Mouse (Mus musculus) heart, embryonic 12.5 days (tissue): ENCODE data around the gene Recql. TPM values are rescaled to one million over a fixed set of nuclear protein-coding genes. Genes with fewer than 3 reads are reported as not detected.

Source experiments
- ATAC-seq: fragments of 200-750 bp; cut with Nextera tagmentation; 2 replicates; pipeline ENCODE4 v1.8.0; 2017; ENCODE audit warnings: moderate TSS enrichment, moderate library complexity; ENCODE audit not compliant: insufficient number of reproducible peaks, low FRiP score
- H3K27ac ChIP-seq: fragments of 300-500 bp; sonication (generic); 2 replicates; pipeline ENCODE4 v1.5.1; 2016; ENCODE audit warnings: mild to moderate bottlenecking, moderate library complexity; ENCODE audit not compliant: poor library complexity, severe bottlenecking
- H3K27me3 ChIP-seq: fragments of 300-500 bp; sonication (generic); replicated peaks from 2 replicates; pipeline ENCODE4 v1.6.1; 2016; ENCODE audit warnings: mild to moderate bottlenecking, moderate library complexity
- H3K36me3 ChIP-seq: fragments of 300-500 bp; sonication (generic); 2 replicates; pipeline ENCODE4 v1.6.1; 2016; ENCODE audit warnings: mild to moderate bottlenecking, moderate library complexity
- H3K4me1 ChIP-seq: fragments of 300-500 bp; sonication (generic); replicated peaks from 2 replicates; pipeline ENCODE4 v1.6.1; 2016; ENCODE audit warnings: mild to moderate bottlenecking
- H3K4me2 ChIP-seq: fragments of 300-500 bp; sonication (generic); 2 replicates; pipeline ENCODE4 v1.6.1; 2016; ENCODE audit warnings: mild to moderate bottlenecking, moderate library complexity
- H3K4me3 ChIP-seq: fragments of 300-500 bp; sonication (generic); 2 replicates; pipeline ENCODE4 v1.5.1; 2016; ENCODE audit warnings: mild to moderate bottlenecking
- H3K9ac ChIP-seq: fragments of 300-500 bp; sonication (generic); 2 replicates; pipeline ENCODE4 v1.6.1; 2016; ENCODE audit warnings: mild to moderate bottlenecking, moderate library complexity
- H3K9me3 ChIP-seq: fragments of 300-500 bp; sonication (generic); replicated peaks from 2 replicates; pipeline ENCODE4 v1.6.1; 2016; ENCODE audit warnings: mild to moderate bottlenecking, moderate library complexity
- WGBS: fragments of 180-500 bp; shearing (Covaris S2); methylation state at CpG from one replicate; pipeline ENCODE4 v1.1.7; 2016; 5-methylcytosine and 5-hydroxymethylcytosine counted together
- polyA plus RNA-seq: library from polyadenylated mRNA; unstranded; fragments of >200 nt; fragmentation: Nextera tagmentation; extraction: Ambion mirVana; gene quantifications from 2 replicates; pipeline ENCODE4 v1.2.1, GENCODE M21; 2016

Recql gene
- 24.0 and 24.1 TPM in 2 replicates for polyA plus RNA-seq

GRCm38 (mm10) chr6:142387011-142387754, at the start of gene Recql, which contains the start of gene Golt1b:
Recql (minus strand) TSS chr6:142387087.
Golt1b (plus strand) TSS chr6:142387221.
- Histone ChIP-seq H3K36me3 (no peaks in the 10 kb centered on the region), H3K9ac (peak within 1 kb of the TSS; percentile 84), H3K4me3 (peak within 1 kb of the TSS; percentile 98), H3K4me1 (peaks cover 29% of the 10 kb centered on the region), H3K4me2 (peak within 1 kb of the TSS; percentile 91), H3K27ac (no peak within 1 kb of the TSS), H3K27me3 (no peaks in the 10 kb centered on the region), H3K9me3 (no peaks in the 10 kb centered on the region)
- under 1% methylated on average over 85 of the region's 87 CpGs for WGBS
- peak; percentile 100 for ATAC-seq

GRCm38 (mm10) chr6:142429072-142429471, 42.2 kb upstream of the Recql start:
- Histone ChIP-seq H3K9me3 (no peaks in the 10 kb centered on the region), H3K27ac (no peak overlapping the region), H3K4me2 (no peak overlapping the region), H3K27me3 (no peaks in the 10 kb centered on the region), H3K9ac (no peak overlapping the region), H3K4me1 (no peaks in the 10 kb centered on the region), H3K4me3 (no peak overlapping the region), H3K36me3 (no peaks in the 10 kb centered on the region)
- no peak for ATAC-seq

GRCm38 (mm10) chr6:142424976-142425375, 38.1 kb upstream of the Recql start:
- no peaks in the 10 kb centered on the region for H3K36me3 ChIP-seq
- 70% methylated on average over 7 of the region's 7 CpGs for WGBS
- H3K9me3 ChIP-seq, result no peaks in the 10 kb centered on the region
- no peak overlapping the region for H3K4me3 ChIP-seq
- no peak for ATAC-seq
- no peak overlapping the region for H3K9ac ChIP-seq
- H3K4me1 ChIP-seq, result no peaks in the 10 kb centered on the region
- no peak overlapping the region for H3K27ac ChIP-seq
- H3K4me2 ChIP-seq, result no peak overlapping the region
- H3K27me3 ChIP-seq, result no peaks in the 10 kb centered on the region

- H3K27me3 ChIP-seq, result peaks cover 34% of the 10 kb centered on the region
- peaks cover 7% of the 10 kb centered on the region; the same call in 1 of the 2 replicates for H3K4me1 ChIP-seq
- H3K27ac ChIP-seq, result no peak overlapping the region
- H3K4me3 ChIP-seq, result peak overlapping the region; percentile 39
- 0 out of 2 replicates have a peak, but pooled peaks cover 2% of the 10 kb centered on the region for H3K36me3 ChIP-seq
- WGBS, result 1% methylated on average over 24 of the region's 24 CpGs
- peak overlapping the region; percentile 67 for H3K4me2 ChIP-seq
- no peak overlapping the region; the same call in 1 of the 2 replicates for H3K9ac ChIP-seq
- no peaks in the 10 kb centered on the region for H3K9me3 ChIP-seq
- ATAC-seq, result no peak
Observed at GRCm38 (mm10) chr6:142414597-142414996, 27.7 kb upstream of the Recql start.

- peak overlapping the region; percentile 67 for H3K4me2 ChIP-seq
- peaks cover 7% of the 10 kb centered on the region; the same call in 1 of the 2 replicates for H3K4me1 ChIP-seq
- H3K27ac ChIP-seq, result no peak overlapping the region
- H3K36me3 ChIP-seq, result no peaks in the 10 kb centered on the region
- ATAC-seq, result no peak
- peaks cover 34% of the 10 kb centered on the region for H3K27me3 ChIP-seq
- WGBS, result 11% methylated on average over 12 of the region's 12 CpGs
- H3K9me3 ChIP-seq, result no peaks in the 10 kb centered on the region
- no peak overlapping the region for H3K9ac ChIP-seq
- no peak overlapping the region for H3K4me3 ChIP-seq
Observed at GRCm38 (mm10) chr6:142413845-142414244, 27.0 kb upstream of the Recql start.

- H3K4me2 ChIP-seq, result peak within 1 kb of the TSS; percentile 67
Observed at GRCm38 (mm10) chr6:142412906-142413491, 26.1 kb upstream of the Recql start, which contains the start of gene Spx. Spx (plus strand) TSS chr6:142413441.

GRCm38 (mm10) chr6:142411140-142411539, 24.3 kb upstream of the Recql start:
- Histone ChIP-seq H3K27me3 (peaks cover 34% of the 10 kb centered on the region), H3K4me2 (no peak overlapping the region), H3K9me3 (no peaks in the 10 kb centered on the region), H3K9ac (no peak overlapping the region), H3K27ac (no peak overlapping the region), H3K4me1 (peaks cover 7% of the 10 kb centered on the region; the same call in 1 of the 2 replicates), H3K36me3 (no peaks in the 10 kb centered on the region), H3K4me3 (no peak overlapping the region)
- WGBS, result 21% methylated on average over 1 of the region's 1 CpGs
- ATAC-seq, result no peak

More at GRCm38 (mm10) chr6:142412906-142413491, 26.1 kb upstream of the Recql start, which contains the start of gene Spx:
- 65% methylated on average over 11 of the region's 11 CpGs for WGBS
- Histone ChIP-seq H3K36me3 (no peaks in the 10 kb centered on the region), H3K4me1 (peaks cover 7% of the 10 kb centered on the region; the same call in 1 of the 2 replicates), H3K9me3 (no peaks in the 10 kb centered on the region), H3K27ac (no peak within 1 kb of the TSS), H3K27me3 (peaks cover 34% of the 10 kb centered on the region), H3K4me3 (peak within 1 kb of the TSS; percentile 39; the same call in 1 of the 2 replicates), H3K9ac (no peak within 1 kb of the TSS)
- no peak for ATAC-seq

GRCm38 (mm10) chr6:142395756-142396155, 8.9 kb upstream of the Recql start:
- Histone ChIP-seq H3K9ac (no peak overlapping the region), H3K4me2 (no peak overlapping the region), H3K4me3 (no peak overlapping the region), H3K4me1 (peaks cover 10% of the 10 kb centered on the region), H3K27me3 (no peaks in the 10 kb centered on the region), H3K36me3 (peaks cover 48% of the 10 kb centered on the region), H3K9me3 (no peaks in the 10 kb centered on the region), H3K27ac (no peak overlapping the region)
- 86% methylated on average over 6 of the region's 6 CpGs for WGBS
- no peak for ATAC-seq

GRCm38 (mm10) chr6:142394669-142395068, 7.8 kb upstream of the Recql start:
- ATAC-seq, result no peak
- Histone ChIP-seq H3K9ac (no peak overlapping the region), H3K36me3 (peaks cover 39% of the 10 kb centered on the region), H3K4me3 (no peak overlapping the region), H3K4me1 (peaks cover 14% of the 10 kb centered on the region), H3K27ac (no peak overlapping the region), H3K27me3 (no peaks in the 10 kb centered on the region), H3K4me2 (no peak overlapping the region), H3K9me3 (no peaks in the 10 kb centered on the region)
- 77% methylated on average over 5 of the region's 5 CpGs for WGBS

GRCm38 (mm10) chr6:142392312-142392711, 5.4 kb upstream of the Recql start:
- no peak overlapping the region for H3K4me3 ChIP-seq
- 54% methylated on average over 5 of the region's 5 CpGs for WGBS
- H3K36me3 ChIP-seq, result peaks cover 39% of the 10 kb centered on the region
- H3K27me3 ChIP-seq, result no peaks in the 10 kb centered on the region
- H3K4me1 ChIP-seq, result peaks cover 27% of the 10 kb centered on the region
- H3K27ac ChIP-seq, result no peak overlapping the region
- H3K4me2 ChIP-seq, result no peak overlapping the region
- no peak for ATAC-seq
- H3K9ac ChIP-seq, result peak overlapping the region; percentile 10; the same call in 1 of the 2 replicates
- no peaks in the 10 kb centered on the region for H3K9me3 ChIP-seq

GRCm38 (mm10) chr6:142389101-142389500, 2.2 kb upstream of the Recql start:
- no peak overlapping the region for H3K4me3 ChIP-seq
- no peak overlapping the region for H3K9ac ChIP-seq
- no peak overlapping the region for H3K27ac ChIP-seq
- ATAC-seq, result no peak
- peaks cover 13% of the 10 kb centered on the region for H3K36me3 ChIP-seq
- no peak overlapping the region for H3K4me2 ChIP-seq
- H3K9me3 ChIP-seq, result no peaks in the 10 kb centered on the region
- H3K4me1 ChIP-seq, result peaks cover 31% of the 10 kb centered on the region
- WGBS, result 77% methylated on average over 2 of the region's 2 CpGs
- no peaks in the 10 kb centered on the region for H3K27me3 ChIP-seq
